Mouse (Mus musculus) liver, embryonic 12.5 days (tissue): Measurements from ENCODE around the gene Smtnl1. TPM values are rescaled to one million over a fixed set of nuclear protein-coding genes. Genes with fewer than 3 reads are reported as not detected.
A peak's percentile ranks its signal among the peaks of the same experiment; 100 is the strongest.
"Not testable (repeated sequence)": the region's sequence is repeated elsewhere in the genome, so short reads cannot be mapped to it uniquely, and the experiment has no call there.

Experiments
- ATAC-seq: fragments of 200-750 bp; cut with Nextera tagmentation; 2 replicates; pipeline ENCODE4 v1.8.0; 2017; ENCODE audit warnings: moderate number of reproducible peaks, mild to moderate bottlenecking, moderate library complexity
- H3K27ac ChIP-seq: fragments of 300-500 bp; sonication (generic); 2 replicates; pipeline ENCODE4 v1.5.1; 2016; ENCODE audit warnings: mild to moderate bottlenecking
- H3K27me3 ChIP-seq: fragments of 300-500 bp; sonication (generic); replicated peaks from 2 replicates; pipeline ENCODE4 v1.6.1; 2016; ENCODE audit warnings: mild to moderate bottlenecking, moderate library complexity
- H3K36me3 ChIP-seq: fragments of 300-500 bp; sonication (generic); 2 replicates; pipeline ENCODE4 v1.6.1; 2016; ENCODE audit warnings: mild to moderate bottlenecking, moderate library complexity
- H3K4me1 ChIP-seq: fragments of 300-500 bp; sonication (generic); 2 replicates; pipeline ENCODE4 v1.6.1; 2016
- H3K4me2 ChIP-seq: fragments of 300-500 bp; sonication (generic); 2 replicates; pipeline ENCODE4 v1.6.1; 2016; ENCODE audit warnings: mild to moderate bottlenecking, moderate library complexity
- H3K4me3 ChIP-seq: fragments of 300-500 bp; sonication (generic); 2 replicates; pipeline ENCODE4 v1.5.1; 2016; ENCODE audit warnings: mild to moderate bottlenecking, moderate library complexity
- H3K9ac ChIP-seq: fragments of 300-500 bp; sonication (generic); 2 replicates; pipeline ENCODE4 v1.6.1; 2016; ENCODE audit warnings: mild to moderate bottlenecking, moderate library complexity
- H3K9me3 ChIP-seq: fragments of 300-500 bp; sonication (generic); replicated peaks from 2 replicates; pipeline ENCODE4 v1.6.1; 2016; ENCODE audit warnings: mild to moderate bottlenecking, moderate library complexity
- WGBS: fragments of 180-500 bp; shearing (Covaris S2); methylation state at CpG from one replicate; pipeline ENCODE4 v1.1.7; 2016; ENCODE audit not compliant: insufficient replicate concordance; 5-methylcytosine and 5-hydroxymethylcytosine counted together
- polyA plus RNA-seq: library from polyadenylated mRNA; unstranded; fragments of >200 nt; fragmentation: Nextera tagmentation; extraction: Ambion mirVana; gene quantifications from 2 replicates; pipeline ENCODE4 v1.2.1, GENCODE M21; 2016

Smtnl1 gene
- polyA plus RNA-seq, 1 experiment from 2014 or later: 0.29 TPM

- peaks cover 3% of the 10 kb centered on the region; the same call in 1 of the 2 replicates for H3K27me3 ChIP-seq
- H3K9me3 ChIP-seq: 0 out of 2 replicates have a peak, but pooled peaks cover 3% of the 10 kb centered on the region
- no peak overlapping the region for H3K4me2 ChIP-seq
- H3K4me1 ChIP-seq: peaks cover 80% of the 10 kb centered on the region
- H3K9ac ChIP-seq: no peak overlapping the region
- peaks cover 79% of the 10 kb centered on the region for H3K36me3 ChIP-seq
- no peak overlapping the region for H3K4me3 ChIP-seq
- no peak overlapping the region for H3K27ac ChIP-seq
- no peak for ATAC-seq
- WGBS: 86% methylated on average over 7 of the region's 7 CpGs
Observed at GRCm38 (mm10) chr2:84803963-84804362, 18.5 kb downstream of the Smtnl1 start.

GRCm38 (mm10) chr2:84801223-84801622, 21.2 kb downstream of the Smtnl1 start:
- peak overlapping the region; percentile 55; the same call in 1 of the 2 replicates for H3K27ac ChIP-seq
- H3K4me3 ChIP-seq: peak overlapping the region; percentile 76
- H3K9ac ChIP-seq, H3K27me3 ChIP-seq, ATAC-seq, H3K9me3 ChIP-seq: not testable (repeated sequence)
- WGBS: 68% methylated on average over 5 of the region's 5 CpGs
- peak overlapping the region; percentile 92 for H3K4me2 ChIP-seq
- H3K4me1 ChIP-seq: peaks cover 75% of the 10 kb centered on the region
- peaks cover 52% of the 10 kb centered on the region for H3K36me3 ChIP-seq

- peak overlapping the region; percentile 98 for H3K27ac ChIP-seq
- H3K4me2 ChIP-seq: peak overlapping the region; percentile 92
- WGBS: 45% methylated on average over 4 of the region's 4 CpGs
- no peaks in the 10 kb centered on the region for H3K27me3 ChIP-seq
- peaks cover 44% of the 10 kb centered on the region for H3K36me3 ChIP-seq
- ATAC-seq: peak; percentile 16; the same call in 1 of the 2 replicates
- peaks cover 10% of the 10 kb centered on the region for H3K9me3 ChIP-seq
- H3K9ac ChIP-seq: peak overlapping the region; percentile 86
- peak overlapping the region; percentile 76 for H3K4me3 ChIP-seq
- H3K4me1 ChIP-seq: peaks cover 67% of the 10 kb centered on the region
Observed at GRCm38 (mm10) chr2:84800304-84800703, 22.1 kb downstream of the Smtnl1 start.

- Histone ChIP-seq H3K36me3 (peaks cover 35% of the 10 kb centered on the region), H3K4me1 (peaks cover 73% of the 10 kb centered on the region), H3K27me3 (no peaks in the 10 kb centered on the region), H3K9me3 (peaks cover 19% of the 10 kb centered on the region), H3K4me2 (peak overlapping the region; percentile 92), H3K9ac (peak overlapping the region; percentile 86), H3K4me3 (peak overlapping the region; percentile 76), H3K27ac (peak overlapping the region; percentile 98)
- WGBS: 0% methylated on average over 16 of the region's 16 CpGs
- ATAC-seq: peak; percentile 57
Observed at GRCm38 (mm10) chr2:84799041-84799561, 23.4 kb downstream of the Smtnl1 start.

- peaks cover 73% of the 10 kb centered on the region for H3K4me1 ChIP-seq
- H3K4me3 ChIP-seq: peak within 1 kb of the TSS; percentile 76
Observed at GRCm38 (mm10) chr2:84798493-84798921, 23.9 kb downstream of the Smtnl1 start, which contains the start of gene Ube2l6. Gene Ube2l6, plus strand, starts transcription at chr2:84798828.

GRCm38 (mm10) chr2:84797833-84798492, 24.5 kb downstream of the Smtnl1 start:
- Histone ChIP-seq H3K4me3 (peak overlapping the region; percentile 76), H3K27me3 (no peaks in the 10 kb centered on the region), H3K9ac (peak overlapping the region; percentile 86), H3K27ac (peak overlapping the region; percentile 98), H3K9me3 (peaks cover 20% of the 10 kb centered on the region), H3K36me3 (peaks cover 24% of the 10 kb centered on the region), H3K4me2 (peak overlapping the region; percentile 92), H3K4me1 (peaks cover 73% of the 10 kb centered on the region)
- peak; percentile 56 for ATAC-seq
- WGBS: 11% methylated on average over 13 of the region's 13 CpGs

More at GRCm38 (mm10) chr2:84798493-84798921, 23.9 kb downstream of the Smtnl1 start, which contains the start of gene Ube2l6:
- Histone ChIP-seq H3K27me3 (no peaks in the 10 kb centered on the region), H3K9me3 (peaks cover 20% of the 10 kb centered on the region), H3K36me3 (peaks cover 29% of the 10 kb centered on the region), H3K27ac (peak within 1 kb of the TSS; percentile 98), H3K9ac (peak within 1 kb of the TSS; percentile 86), H3K4me2 (peak within 1 kb of the TSS; percentile 92)
- peak; percentile 93 for ATAC-seq
- WGBS: under 1% methylated on average over 21 of the region's 21 CpGs

GRCm38 (mm10) chr2:84793871-84794270, 28.6 kb downstream of the Smtnl1 start:
- Histone ChIP-seq H3K27me3 (peaks cover 19% of the 10 kb centered on the region), H3K36me3 (peaks cover 5% of the 10 kb centered on the region; the same call in 1 of the 2 replicates), H3K9ac (no peak overlapping the region), H3K9me3 (peaks cover 20% of the 10 kb centered on the region), H3K27ac (peak overlapping the region; percentile 49; the same call in 1 of the 2 replicates), H3K4me3 (no peak overlapping the region), H3K4me1 (peaks cover 58% of the 10 kb centered on the region), H3K4me2 (no peak overlapping the region)
- no peak for ATAC-seq
- 44% methylated on average over 3 of the region's 3 CpGs for WGBS

- peaks cover 23% of the 10 kb centered on the region for H3K27me3 ChIP-seq
- peak overlapping the region; percentile 49 for H3K27ac ChIP-seq
- peak overlapping the region; percentile 11 for H3K4me2 ChIP-seq
- H3K4me1 ChIP-seq: peaks cover 60% of the 10 kb centered on the region
- no peak overlapping the region for H3K9ac ChIP-seq
- H3K36me3 ChIP-seq: peaks cover 5% of the 10 kb centered on the region; the same call in 1 of the 2 replicates
- H3K9me3 ChIP-seq: peaks cover 20% of the 10 kb centered on the region
- ATAC-seq: peak; percentile 78
- no peak overlapping the region for H3K4me3 ChIP-seq
- WGBS: 32% methylated on average over 3 of the region's 3 CpGs
Observed at GRCm38 (mm10) chr2:84793154-84793553, 29.3 kb downstream of the Smtnl1 start.

GRCm38 (mm10) chr2:84792516-84792915, 29.9 kb downstream of the Smtnl1 start:
- no peak for ATAC-seq
- H3K27me3 ChIP-seq: peaks cover 29% of the 10 kb centered on the region
- 75% methylated on average over 3 of the region's 3 CpGs for WGBS
- H3K4me2 ChIP-seq: peak overlapping the region; percentile 23
- no peak overlapping the region for H3K27ac ChIP-seq
- no peak overlapping the region for H3K9ac ChIP-seq
- H3K9me3 ChIP-seq: peaks cover 20% of the 10 kb centered on the region
- H3K4me3 ChIP-seq: peak overlapping the region; percentile 16; the same call in 1 of the 2 replicates
- H3K4me1 ChIP-seq: peaks cover 55% of the 10 kb centered on the region
- peaks cover 5% of the 10 kb centered on the region; the same call in 1 of the 2 replicates for H3K36me3 ChIP-seq

- H3K27ac ChIP-seq: no peak overlapping the region
- peaks cover 5% of the 10 kb centered on the region; the same call in 1 of the 2 replicates for H3K36me3 ChIP-seq
- H3K4me3 ChIP-seq: no peak overlapping the region
- H3K4me1 ChIP-seq: peaks cover 51% of the 10 kb centered on the region
- no peak for ATAC-seq
- H3K4me2 ChIP-seq: no peak overlapping the region
- H3K27me3 ChIP-seq: peaks cover 37% of the 10 kb centered on the region
- no peak overlapping the region for H3K9ac ChIP-seq
- H3K9me3 ChIP-seq: peaks cover 14% of the 10 kb centered on the region
- 51% methylated on average over 9 of the region's 9 CpGs for WGBS
Observed at GRCm38 (mm10) chr2:84790418-84790817, 32.0 kb downstream of the Smtnl1 start.

- H3K27ac ChIP-seq: no peak overlapping the region
- H3K27me3 ChIP-seq: peaks cover 37% of the 10 kb centered on the region
- no peak overlapping the region for H3K4me3 ChIP-seq
- H3K9ac ChIP-seq: no peak overlapping the region
- H3K4me1 ChIP-seq: peaks cover 37% of the 10 kb centered on the region
- H3K36me3 ChIP-seq: no peaks in the 10 kb centered on the region
- no peak overlapping the region for H3K4me2 ChIP-seq
- no peak for ATAC-seq
- no peaks in the 10 kb centered on the region for H3K9me3 ChIP-seq
- 46% methylated on average over 3 of the region's 3 CpGs for WGBS
Observed at GRCm38 (mm10) chr2:84788316-84788715, 34.1 kb downstream of the Smtnl1 start.
